Mouse (Mus musculus) thymus, adult 2 months (tissue): ENCODE results near the gene Plekhf1. TPM values are rescaled to one million over a fixed set of nuclear protein-coding genes. Genes with fewer than 3 reads are reported as not detected.

Experiments used
- DNase-seq: peaks from one replicate; pipeline ENCODE4 v3.0.0; 2021
- H3K27ac ChIP-seq: fragments of 200-500 bp; 2 replicates; pipeline ENCODE4 v1.5.1; 2012; ENCODE audit warnings: low read length, control low read depth; ENCODE audit not compliant: control insufficient read depth, insufficient read depth
- H3K27me3 ChIP-seq: fragments of 200-500 bp; 2 replicates; pipeline ENCODE4 v1.6.1; 2012; ENCODE audit warnings: mild to moderate bottlenecking, low read length, moderate library complexity, mixed read lengths; ENCODE audit not compliant: control insufficient read depth, insufficient read depth
- H3K36me3 ChIP-seq: fragments of 200-500 bp; 2 replicates; pipeline ENCODE4 v1.6.1; 2012; ENCODE audit warnings: mild to moderate bottlenecking, low read length, moderate library complexity; ENCODE audit not compliant: control insufficient read depth, insufficient read depth
- H3K4me1 ChIP-seq: fragments of 200-500 bp; replicated peaks from 2 replicates; pipeline ENCODE4 v1.6.1; 2012; ENCODE audit warnings: low read length; ENCODE audit not compliant: control insufficient read depth, insufficient read depth
- H3K4me3 ChIP-seq: fragments of 200-500 bp; 2 replicates; pipeline ENCODE4 v1.5.1; 2012; ENCODE audit warnings: mild to moderate bottlenecking, low read length, control low read depth, moderate library complexity; ENCODE audit not compliant: control insufficient read depth, insufficient read depth
- CTCF ChIP-seq: fragments of 200-500 bp; IDR thresholded peaks from 2 replicates; pipeline ENCODE4 v1.5.1; 2012; ENCODE audit warnings: mild to moderate bottlenecking, control low read depth, low read length, moderate library complexity, borderline replicate concordance; ENCODE audit not compliant: control insufficient read depth, poor library complexity, insufficient read depth; ENCODE audit errors: extremely low read depth
- POLR2A ChIP-seq: fragments of 200-500 bp; IDR thresholded peaks from 2 replicates; pipeline ENCODE4 v1.6.1; 2012; ENCODE audit warnings: mild to moderate bottlenecking, low read length, control low read depth, moderate library complexity; ENCODE audit not compliant: control insufficient read depth, poor library complexity, insufficient read depth; ENCODE audit errors: extremely low read depth
- WGBS: fragments of 180-500 bp; shearing (Covaris S2); methylation state at CpG from one replicate; pipeline ENCODE4 v1.1.7; 2018; 5-methylcytosine and 5-hydroxymethylcytosine counted together
- polyA plus RNA-seq: library from polyadenylated mRNA; depleted of rRNA; stranded (reverse); fragments of >200 nt; gene quantifications from 2 replicates; pipeline ENCODE4 v1.2.3, GENCODE M21; 2012

Plekhf1 gene
- polyA plus RNA-seq, 1 experiment = 5.8 TPM

- no peak for DNase-seq
- 82% methylated on average over 8 of the region's 8 CpGs for WGBS
- no peak overlapping the region for H3K27ac ChIP-seq
- no peaks in the 10 kb centered on the region for H3K27me3 ChIP-seq
- no peak for TF ChIP-seq POLR2A
- peaks cover 4% of the 10 kb centered on the region; the same call in 1 of the 2 replicates for H3K4me1 ChIP-seq
- H3K4me3 ChIP-seq = no peak overlapping the region
- peaks cover 3% of the 10 kb centered on the region; the same call in 1 of the 2 replicates for H3K36me3 ChIP-seq
Measured at GRCm38 (mm10) chr7:38199907-38200605, 27.8 kb downstream of the Plekhf1 start.

GRCm38 (mm10) chr7:38191571-38191970 is 36.2 kb downstream of the Plekhf1 start:
- no peak overlapping the region for H3K4me3 ChIP-seq
- peaks cover 27% of the 10 kb centered on the region for H3K4me1 ChIP-seq
- H3K36me3 ChIP-seq = peaks cover 6% of the 10 kb centered on the region; the same call in 1 of the 2 replicates
- 90% methylated on average over 10 of the region's 10 CpGs for WGBS
- no peak overlapping the region for H3K27ac ChIP-seq
- no peak for TF ChIP-seq CTCF
- no peaks in the 10 kb centered on the region for H3K27me3 ChIP-seq
- peak; percentile 42 for DNase-seq

DNA sequence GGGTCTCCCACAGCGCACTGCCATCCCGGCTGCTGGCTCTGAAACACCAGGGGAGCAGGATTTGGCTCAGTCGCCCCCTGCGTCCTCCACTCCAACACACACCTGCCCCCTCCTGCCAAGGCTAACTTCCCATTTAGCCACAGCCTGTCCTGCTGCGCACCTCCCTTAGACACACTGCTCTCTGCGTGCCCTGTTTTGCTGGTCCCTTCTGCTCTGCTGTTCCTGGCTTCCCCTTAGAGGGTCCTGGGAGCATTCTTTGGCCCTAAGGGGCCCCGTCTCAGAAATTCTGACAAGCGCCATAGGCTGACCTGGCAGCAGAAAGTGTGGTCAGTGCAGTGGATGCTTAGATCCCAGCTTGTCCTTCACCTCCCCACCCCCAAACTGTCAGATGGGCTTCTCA is 36.7 kb downstream of the Plekhf1 start:
- TF ChIP-seq CTCF = no peak
- no peak for TF ChIP-seq POLR2A
- peaks cover 6% of the 10 kb centered on the region; the same call in 1 of the 2 replicates for H3K36me3 ChIP-seq
- H3K27me3 ChIP-seq = no peaks in the 10 kb centered on the region
- no peak overlapping the region for H3K4me3 ChIP-seq
- no peak overlapping the region for H3K27ac ChIP-seq
- no peak for DNase-seq
- peaks cover 29% of the 10 kb centered on the region for H3K4me1 ChIP-seq
- 97% methylated on average over 8 of the region's 8 CpGs for WGBS

DNA sequence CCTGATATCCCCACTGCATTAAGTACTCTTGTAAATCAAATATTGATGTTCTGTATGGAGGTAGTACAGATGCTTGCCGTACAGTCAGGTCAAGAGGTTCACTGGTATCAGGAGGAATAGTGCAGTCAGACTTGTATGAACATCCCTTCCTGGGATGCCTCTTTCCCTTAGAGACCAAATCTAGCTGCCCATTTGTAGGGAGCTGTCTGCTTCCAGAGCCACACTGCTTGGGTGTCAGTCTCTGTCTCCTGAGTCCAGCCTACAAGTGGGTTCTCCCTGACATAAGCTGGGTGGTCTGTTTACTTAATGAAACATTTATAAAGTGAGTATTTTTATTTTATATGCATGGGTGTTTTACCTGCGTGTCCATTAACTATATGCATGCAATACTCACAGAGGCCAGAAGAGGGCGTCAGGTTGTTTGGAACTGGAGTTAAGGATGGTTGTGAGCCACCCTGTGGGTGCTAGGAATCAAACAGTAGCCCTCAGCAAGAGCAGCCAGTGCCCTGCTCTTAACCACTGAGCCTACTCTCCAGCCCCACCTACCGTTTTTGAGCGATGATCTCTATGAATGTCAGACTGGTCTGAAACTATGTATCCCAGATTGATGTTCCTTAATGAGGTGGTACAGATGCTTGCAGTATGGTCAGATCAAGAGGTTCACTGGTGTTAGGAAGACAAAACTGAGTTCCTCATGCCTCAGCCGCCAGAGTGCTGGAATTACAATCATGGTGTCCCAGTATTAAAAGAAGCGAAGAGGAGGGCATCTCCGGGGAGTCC is 37.6 kb downstream of the Plekhf1 start:
- TF ChIP-seq CTCF = peak; percentile 24; the same call in 1 of the 2 replicates
- no peak for TF ChIP-seq POLR2A
- no peak for DNase-seq
- Histone ChIP-seq H3K36me3 (peaks cover 4% of the 10 kb centered on the region; the same call in 1 of the 2 replicates), H3K4me1 (peaks cover 34% of the 10 kb centered on the region), H3K27me3 (no peaks in the 10 kb centered on the region), H3K4me3 (no peak overlapping the region), H3K27ac (peak overlapping the region; percentile 90)
- 95% methylated on average over 8 of the region's 8 CpGs for WGBS

DNA sequence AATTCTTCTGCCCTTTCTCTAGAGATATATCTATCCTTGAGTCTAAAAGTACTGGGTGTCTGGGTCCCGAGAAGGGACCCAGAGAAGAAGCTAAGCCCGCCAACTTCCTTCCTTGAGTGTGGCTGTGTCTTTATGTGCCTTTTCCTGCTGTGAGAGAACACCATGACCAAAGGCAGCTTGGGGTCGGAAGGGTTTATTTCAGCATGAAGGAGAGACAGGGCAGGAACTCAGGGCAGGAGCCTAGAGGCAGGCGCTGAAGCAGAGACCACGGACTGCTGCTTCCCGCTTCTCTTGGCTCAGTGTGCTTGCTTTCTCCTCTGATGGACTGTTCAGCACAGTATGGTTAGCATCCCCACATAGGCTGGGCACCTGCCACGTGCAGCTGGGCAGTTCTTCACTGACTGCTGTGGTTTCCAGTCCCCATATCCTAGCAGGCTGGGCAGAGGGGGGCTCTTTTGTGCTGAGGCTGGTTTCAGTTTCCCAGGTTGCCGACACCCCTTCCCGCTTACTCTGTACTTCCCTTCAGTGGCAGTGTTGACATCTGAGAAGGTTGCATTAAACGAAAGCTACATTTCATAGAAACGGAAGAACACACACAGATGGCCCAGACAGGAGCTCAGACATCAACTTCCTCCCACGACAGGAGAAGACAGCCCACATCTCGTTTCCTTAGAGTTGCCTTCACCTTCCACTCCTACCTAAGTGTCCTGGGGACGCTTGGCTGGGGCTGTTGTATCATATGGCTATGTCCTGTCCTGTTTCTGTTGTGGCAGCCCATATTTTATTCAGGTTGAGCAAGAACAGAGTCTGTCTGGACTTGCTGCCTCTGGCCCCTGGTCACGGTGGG is 38.5 kb downstream of the Plekhf1 start:
- WGBS = 2% methylated on average over 15 of the region's 15 CpGs
- Histone ChIP-seq H3K4me1 (peaks cover 42% of the 10 kb centered on the region), H3K27me3 (no peaks in the 10 kb centered on the region), H3K36me3 (no peaks in the 10 kb centered on the region), H3K27ac (peak overlapping the region; percentile 90), H3K4me3 (peak overlapping the region; percentile 51)
- TF ChIP-seq CTCF = no peak
- no peak for TF ChIP-seq POLR2A
- DNase-seq = peak; percentile 54
